Mouse (Mus musculus) MEL (cell line): Measurements from ENCODE around the gene Olfr1367. TPM values are rescaled to one million over a fixed set of nuclear protein-coding genes. Genes with fewer than 3 reads are reported as not detected.

Experiments
- DNase-seq: peaks from one replicate; pipeline ENCODE4 v3.0.0; 2011; ENCODE audit warnings: low read depth, low spot score
- H3K27ac ChIP-seq: 2 replicates; pipeline ENCODE4 v1.5.1; 2012; ENCODE audit warnings: low read depth, mild to moderate bottlenecking, control low read depth, low read length, moderate library complexity; ENCODE audit not compliant: control insufficient read depth
- H3K27me3 ChIP-seq, 2 experiments: fragments of 150-350 bp in 1 of 2; sonication (generic) in 1 of 2; 2 replicates each; pipeline ENCODE4 v1.6.1; 2012; ENCODE audit warnings: low read length in 2 of 2, mild to moderate bottlenecking in 2 of 2, improper control_type of control experiment in 1 of 2, moderate library complexity in 1 of 2; ENCODE audit not compliant: insufficient read depth in 2 of 2, control insufficient read depth in 1 of 2
- H3K36me3 ChIP-seq, 2 experiments: 2 replicates each; pipeline ENCODE4 v1.6.1; 2012 to 2014; ENCODE audit warnings: low read length in 2 of 2, improper control_type of control experiment in 1 of 2, inconsistent platforms in 1 of 2, mild to moderate bottlenecking in 1 of 2; ENCODE audit not compliant: insufficient read depth in 2 of 2, control insufficient read depth in 1 of 2
- H3K4me1 ChIP-seq, 2 experiments: fragments of 150-350 bp in 1 of 2; sonication (generic) in 1 of 2; 2 replicates each; pipeline ENCODE4 v1.6.1; 2012; ENCODE audit warnings: low read length in 2 of 2, improper control_type of control experiment in 1 of 2, mild to moderate bottlenecking in 1 of 2; ENCODE audit not compliant: insufficient read depth in 2 of 2, control insufficient read depth in 1 of 2
- H3K4me3 ChIP-seq, 2 experiments: fragments of 150-350 bp in 1 of 2; sonication (generic) in 1 of 2; 2 replicates each; pipeline ENCODE4 v1.5.1; 2012; ENCODE audit warnings: low read depth in 2 of 2, low read length in 2 of 2, mild to moderate bottlenecking in 2 of 2, moderate library complexity in 2 of 2, control low read depth in 1 of 2, improper control_type of control experiment in 1 of 2; ENCODE audit not compliant: control insufficient read depth in 1 of 2, insufficient read depth in 1 of 2
- H3K79me2 ChIP-seq: 2 replicates; pipeline ENCODE4 v1.6.1; 2012; ENCODE audit warnings: mild to moderate bottlenecking, low read length, moderate library complexity; ENCODE audit not compliant: control insufficient read depth, poor library complexity, insufficient read depth
- H3K9ac ChIP-seq: 2 replicates; pipeline ENCODE4 v1.6.1; 2012; ENCODE audit warnings: low read depth, mild to moderate bottlenecking, control low read depth, low read length, moderate library complexity; ENCODE audit not compliant: control insufficient read depth, poor library complexity, severe bottlenecking
- H3K9me3 ChIP-seq: fragments of 150-350 bp; sonication (generic); replicated peaks from 2 replicates; pipeline ENCODE4 v1.6.1; 2012; ENCODE audit warnings: mild to moderate bottlenecking, low read length, improper control_type of control experiment, moderate library complexity; ENCODE audit not compliant: insufficient read depth
- CTCF ChIP-seq, 3 experiments: IDR thresholded peaks in 2 of 3; conservative IDR thresholded peaks in 1 of 3; 2 replicates each; pipeline ENCODE4 v1.5.1; 2011 to 2012; ENCODE audit warnings: low read length in 3 of 3, low read depth in 2 of 3, mild to moderate bottlenecking in 2 of 3, improper control_type of control experiment in 1 of 3, inconsistent platforms in 1 of 3, mixed read lengths in 1 of 3, moderate library complexity in 1 of 3; ENCODE audit not compliant: control insufficient read depth in 1 of 3, insufficient read depth in 1 of 3, poor library complexity in 1 of 3, severe bottlenecking in 1 of 3
- E2F4 ChIP-seq: IDR thresholded peaks from 2 replicates; pipeline ENCODE4 v1.6.1; 2011; ENCODE audit warnings: low read depth, low read length, improper control_type of control experiment, borderline replicate concordance
- ELF1 ChIP-seq: IDR thresholded peaks from 2 replicates; pipeline ENCODE4 v1.6.1; 2014; ENCODE audit warnings: low read depth, mild to moderate bottlenecking, inconsistent platforms, low read length, improper control_type of control experiment, moderate library complexity
- EP300 ChIP-seq, 2 experiments: IDR thresholded peaks; 2 replicates each; pipeline ENCODE4 v1.6.1; 2011; ENCODE audit warnings: improper control_type of control experiment in 2 of 2, low read length in 2 of 2, low read depth in 1 of 2, mild to moderate bottlenecking in 1 of 2
- ETS1 ChIP-seq: IDR thresholded peaks from 2 replicates; pipeline ENCODE4 v1.6.1; 2012; ENCODE audit warnings: low read depth, mild to moderate bottlenecking, inconsistent platforms, low read length, improper control_type of control experiment, moderate library complexity
- GATA1 ChIP-seq: IDR thresholded peaks from 2 replicates; pipeline ENCODE4 v1.6.1; 2011; ENCODE audit warnings: low read depth, low read length, improper control_type of control experiment
- MAFK ChIP-seq: IDR thresholded peaks from 2 replicates; pipeline ENCODE4 v1.6.1; 2011; ENCODE audit warnings: low read depth, mild to moderate bottlenecking, low read length, improper control_type of control experiment, borderline replicate concordance
- MAX ChIP-seq: IDR thresholded peaks from 2 replicates; pipeline ENCODE4 v1.6.1; 2011; ENCODE audit warnings: low read length, improper control_type of control experiment
- MYC ChIP-seq: IDR thresholded peaks from 2 replicates; pipeline ENCODE4 v1.6.1; 2011; ENCODE audit warnings: low read depth, mild to moderate bottlenecking, low read length, improper control_type of control experiment, moderate library complexity
- NELFE ChIP-seq: IDR thresholded peaks from 2 replicates; pipeline ENCODE4 v1.6.1; 2011; ENCODE audit warnings: low read depth, low read length, improper control_type of control experiment
- NRF1 ChIP-seq: IDR thresholded peaks from 2 replicates; pipeline ENCODE4 v1.6.1; 2014; ENCODE audit warnings: low read depth, mild to moderate bottlenecking, inconsistent platforms, low read length, improper control_type of control experiment, moderate library complexity; ENCODE audit not compliant: poor library complexity, insufficient read depth, severe bottlenecking
- POLR2A ChIP-seq, 2 experiments: IDR thresholded peaks; 2 replicates each; pipeline ENCODE4 v1.6.1; 2011 to 2012; ENCODE audit warnings: low read length in 2 of 2, mild to moderate bottlenecking in 2 of 2, control low read depth in 1 of 2, improper control_type of control experiment in 1 of 2, low read depth in 1 of 2, moderate library complexity in 1 of 2; ENCODE audit not compliant: control insufficient read depth in 1 of 2, insufficient read depth in 1 of 2, poor library complexity in 1 of 2
- RAD21 ChIP-seq: IDR thresholded peaks from 2 replicates; pipeline ENCODE4 v1.6.1; 2011; ENCODE audit warnings: mild to moderate bottlenecking, low read depth, low read length, improper control_type of control experiment
- RCOR1 ChIP-seq: IDR thresholded peaks from 2 replicates; pipeline ENCODE4 v1.6.1; 2012; ENCODE audit warnings: low read depth, mild to moderate bottlenecking, inconsistent platforms, low read length, improper control_type of control experiment
- SMC3 ChIP-seq: IDR thresholded peaks from 2 replicates; pipeline ENCODE4 v1.6.1; 2011; ENCODE audit warnings: low read depth, low read length, improper control_type of control experiment
- TBP ChIP-seq: IDR thresholded peaks from 2 replicates; pipeline ENCODE4 v1.8.0; 2011; ENCODE audit warnings: low read depth, low read length, improper control_type of control experiment
- ZC3H11A ChIP-seq: IDR thresholded peaks from 2 replicates; pipeline ENCODE4 v1.6.1; 2012; ENCODE audit warnings: low read depth, mild to moderate bottlenecking, inconsistent platforms, low read length, improper control_type of control experiment
- ZKSCAN1 ChIP-seq: IDR thresholded peaks from 2 replicates; pipeline ENCODE4 v1.6.1; 2012; ENCODE audit warnings: low read depth, mild to moderate bottlenecking, inconsistent platforms, low read length, improper control_type of control experiment, moderate library complexity
- polyA plus RNA-seq, 2 experiments: library from polyadenylated mRNA; stranded (reverse) in 1 of 2; unstranded in 1 of 2; fragments of >175 nt in 1 of 2; fragments of >200 nt in 1 of 2; gene quantifications; 2 replicates each; pipeline versions ENCODE4 v1.2.1 to v1.2.4; 2012; ENCODE audit warnings: low replicate concordance in 2 of 2, low read depth in 1 of 2; ENCODE audit not compliant: insufficient read length in 2 of 2, insufficient read depth in 1 of 2, missing spikeins in 1 of 2
- total RNA-seq: library from RNA; depleted of rRNA; stranded (reverse); fragments of 300-350 nt; gene quantifications from 2 replicates; pipeline ENCODE4 v1.2.3, GENCODE M21; 2012

Olfr1367 gene
- total and polyA plus RNA-seq, 3 experiments = not detected

GRCm38 (mm10) chr13:21326657-21327211 lies 20.0 kb upstream of the Olfr1367 start:
- peak overlapping the region; percentile 35 to 59 for H3K4me3 ChIP-seq
- H3K36me3 ChIP-seq = peaks cover 0 to 8% of the 10 kb centered on the region in 2 experiments; a peak in 2 of 4 replicates
- H3K27ac ChIP-seq = no peak overlapping the region
- peak overlapping the region; percentile 21; the same call in 1 of the 2 replicates for H3K9ac ChIP-seq
- no peaks in the 10 kb centered on the region for H3K9me3 ChIP-seq
- DNase-seq = peak; percentile 82
- H3K27me3 ChIP-seq = no peaks in the 10 kb centered on the region
- H3K79me2 ChIP-seq = no peaks in the 10 kb centered on the region
- peak; percentile 14; the same call in 1 of the 2 replicates for TF ChIP-seq ZC3H11A
- no peak for TF ChIP-seq ETS1
- TF ChIP-seq MYC = no peak
- peak; percentile 59 to 82 (median 79) for TF ChIP-seq CTCF (IDR thresholded peaks at IDR 0.05 in 2 of 3, conservative IDR thresholded peaks at IDR 0.05 in 1 of 3; ENCODE audit: control insufficient read depth in 1 of 3, insufficient read depth in 1 of 3, low read depth in 2 of 3, low read length in 3 of 3, poor library complexity in 1 of 3, severe bottlenecking in 1 of 3)
- 0 out of 2 replicates have a peak, but pooled peaks have one; percentile 56 for TF ChIP-seq E2F4
- peak in 1 of 2 experiments; percentile 45; a peak in 1 of 4 replicates for TF ChIP-seq EP300 (IDR thresholded peaks at IDR 0.05; ENCODE audit: low read depth in 1 of 2, low read length in 2 of 2)
- no peak for TF ChIP-seq NELFE
- TF ChIP-seq TBP = peak; percentile 100
- TF ChIP-seq MAFK = peak; percentile 96
- peak; percentile 68 for TF ChIP-seq RAD21
- TF ChIP-seq RCOR1 = peak; percentile 98
- 0 out of 2 replicates have a peak, but pooled peaks have one; percentile 3 for TF ChIP-seq ELF1
- peak; percentile 51 for TF ChIP-seq SMC3
- peak; percentile 29; the same call in 1 of the 2 replicates for TF ChIP-seq GATA1
- H3K4me1 ChIP-seq = peaks cover 0 to 8% of the 10 kb centered on the region in 2 experiments; a peak in 2 of 4 replicates

DNA sequence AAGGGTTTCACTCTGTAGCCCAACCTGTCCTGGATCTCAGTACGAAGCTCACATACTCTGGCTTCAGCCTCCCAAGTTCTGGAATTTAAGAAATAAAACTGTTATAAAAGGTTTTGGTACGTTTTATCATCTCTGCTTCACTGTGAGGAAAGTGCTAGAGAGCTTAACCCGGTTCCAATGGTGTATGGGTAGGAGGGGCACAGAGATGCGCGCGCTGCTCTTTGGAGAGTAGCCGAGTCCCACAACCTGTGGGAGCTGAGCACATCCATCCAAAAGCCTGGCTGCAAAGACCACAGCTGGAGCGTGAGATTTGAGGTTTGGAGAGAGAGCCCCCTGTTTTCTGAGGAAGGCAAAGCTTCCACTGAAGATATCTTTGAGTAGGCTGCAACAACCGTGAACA lies 19.3 kb upstream of the Olfr1367 start:
- no peak overlapping the region for H3K27ac ChIP-seq
- H3K4me1 ChIP-seq = peaks cover 0 to 8% of the 10 kb centered on the region in 2 experiments; a peak in 2 of 4 replicates
- peaks cover 0 to 7% of the 10 kb centered on the region in 2 experiments; a peak in 2 of 4 replicates for H3K36me3 ChIP-seq
- no peaks in the 10 kb centered on the region for H3K79me2 ChIP-seq
- peak; percentile 17 for DNase-seq
- peak overlapping the region; percentile 21; the same call in 1 of the 2 replicates for H3K9ac ChIP-seq
- H3K9me3 ChIP-seq = no peaks in the 10 kb centered on the region
- H3K27me3 ChIP-seq = no peaks in the 10 kb centered on the region
- TF ChIP-seq POLR2A (IDR thresholded peaks at IDR 0.05; ENCODE audit: control insufficient read depth in 1 of 2, insufficient read depth in 1 of 2, low read depth in 1 of 2, low read length in 2 of 2, poor library complexity in 1 of 2) = no peak
- no peak for TF ChIP-seq ZKSCAN1
- TF ChIP-seq NRF1 = no peak
- TF ChIP-seq MAX = no peak
- no peak for TF ChIP-seq ETS1
- H3K4me3 ChIP-seq = peak overlapping the region; percentile 21 to 59; a peak in 3 of 4 replicates
